Mouse (Mus musculus) embryonic facial prominence, embryonic 10.5 days (tissue): Measurements from ENCODE around the gene Nrxn1. TPM values are rescaled to one million over a fixed set of nuclear protein-coding genes. Genes with fewer than 3 reads are reported as not detected.

Source experiments
- DNase-seq: peaks from one replicate; pipeline ENCODE4 v3.0.0-alpha.2; 2017; ENCODE audit warnings: low spot score
- H3K27ac ChIP-seq: fragments of 300-500 bp; sonication (generic); replicated peaks from 2 replicates; pipeline ENCODE4 v1.5.1; 2016; ENCODE audit warnings: mild to moderate bottlenecking
- H3K27me3 ChIP-seq: fragments of 300-500 bp; sonication (generic); replicated peaks from 2 replicates; pipeline ENCODE4 v1.6.1; 2016; ENCODE audit warnings: low read depth, mild to moderate bottlenecking; ENCODE audit not compliant: poor library complexity, severe bottlenecking
- H3K36me3 ChIP-seq: fragments of 300-500 bp; sonication (generic); replicated peaks from 2 replicates; pipeline ENCODE4 v1.6.1; 2016; ENCODE audit warnings: mild to moderate bottlenecking, moderate library complexity
- H3K4me1 ChIP-seq: fragments of 300-500 bp; sonication (generic); 2 replicates; pipeline ENCODE4 v1.6.1; 2016
- H3K4me3 ChIP-seq: fragments of 300-500 bp; sonication (generic); 2 replicates; pipeline ENCODE4 v1.5.1; 2016; ENCODE audit warnings: mild to moderate bottlenecking, moderate library complexity
- H3K9me3 ChIP-seq: fragments of 300-500 bp; sonication (generic); 2 replicates; pipeline ENCODE4 v1.6.1; 2016; ENCODE audit warnings: mild to moderate bottlenecking
- WGBS: fragments of 180-500 bp; shearing (Covaris S2); methylation state at CpG from one replicate; pipeline ENCODE4 v1.1.7; 2016; 5-methylcytosine and 5-hydroxymethylcytosine counted together
- polyA plus RNA-seq: library from polyadenylated mRNA; unstranded; fragments of >200 nt; fragmentation: Nextera tagmentation; extraction: Ambion mirVana; gene quantifications from 2 replicates; pipeline ENCODE4 v1.2.1, GENCODE M21; 2016

Gene Nrxn1
- polyA plus RNA-seq, 1 experiment from 2014 or later, result 4.1 TPM

DNA sequence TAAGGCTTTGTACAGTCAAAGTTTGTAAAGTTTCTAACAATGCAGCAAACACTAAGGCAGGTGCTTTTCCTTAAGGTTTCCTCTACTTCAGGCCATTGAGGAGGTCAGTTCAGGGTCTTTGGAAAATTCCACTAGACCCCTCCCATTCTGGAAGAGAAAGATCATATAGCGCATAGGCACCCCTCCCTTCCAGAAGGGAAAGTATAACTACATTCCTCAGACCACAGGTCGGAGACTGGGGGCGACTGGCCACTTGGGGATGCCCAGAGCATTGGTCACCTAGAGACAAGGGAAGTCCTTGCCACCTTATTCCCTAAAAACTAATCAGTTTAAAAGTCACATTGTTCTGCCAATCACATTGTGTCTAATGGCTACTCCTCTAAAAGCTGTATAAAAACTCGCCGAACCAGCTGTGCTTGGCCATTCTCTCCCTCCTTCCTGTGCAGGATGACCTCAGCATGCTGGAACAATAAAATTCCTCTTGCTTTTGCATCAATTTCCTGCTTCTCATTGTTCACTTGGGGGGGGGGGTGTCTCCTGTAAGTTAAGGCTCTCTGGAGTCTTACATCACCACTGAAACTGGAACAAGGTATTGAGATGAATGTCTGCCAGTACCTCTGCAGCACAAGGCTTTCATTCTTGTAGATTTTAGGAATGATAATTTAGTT, 305.6 kb downstream of the Nrxn1 start:
- DNase-seq, result no peak
- H3K4me3 ChIP-seq, result no peak overlapping the region
- WGBS, result 78% methylated on average over 5 of the region's 5 CpGs
- no peak overlapping the region for H3K27ac ChIP-seq
- H3K9me3 ChIP-seq, result no peaks in the 10 kb centered on the region
- H3K4me1 ChIP-seq, result no peaks in the 10 kb centered on the region
- no peaks in the 10 kb centered on the region for H3K36me3 ChIP-seq
- no peaks in the 10 kb centered on the region for H3K27me3 ChIP-seq

- no peaks in the 10 kb centered on the region for H3K9me3 ChIP-seq
- no peak overlapping the region for H3K27ac ChIP-seq
- 91% methylated on average over 1 of the region's 1 CpGs for WGBS
- DNase-seq, result no peak
- no peaks in the 10 kb centered on the region for H3K27me3 ChIP-seq
- no peak overlapping the region for H3K4me3 ChIP-seq
- H3K4me1 ChIP-seq, result no peaks in the 10 kb centered on the region
- H3K36me3 ChIP-seq, result no peaks in the 10 kb centered on the region
These were observed 312.4 kb downstream of the Nrxn1 start for GRCm38 (mm10) chr17:90780481-90780880.

DNA sequence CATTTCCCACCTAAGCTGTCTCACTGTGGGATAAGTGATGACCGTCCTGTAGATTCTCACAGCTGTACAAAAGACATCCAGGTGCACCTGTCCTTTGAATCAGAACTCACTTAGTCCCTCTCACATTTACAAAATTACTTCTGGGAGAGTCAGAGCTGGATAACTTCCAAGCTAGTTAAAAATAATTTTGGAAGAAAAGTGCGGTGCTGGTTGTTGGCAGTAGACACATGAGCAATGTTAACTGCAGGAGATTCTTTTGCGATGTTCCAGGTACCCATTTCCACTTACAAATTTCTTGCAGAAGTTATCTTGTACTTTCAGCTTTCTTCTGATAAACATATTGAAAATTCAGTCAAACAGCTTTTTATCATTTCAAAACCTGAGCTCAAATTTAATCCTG, 317.5 kb downstream of the Nrxn1 start:
- Histone ChIP-seq H3K27ac (no peak overlapping the region), H3K36me3 (no peaks in the 10 kb centered on the region), H3K4me1 (no peaks in the 10 kb centered on the region), H3K9me3 (no peaks in the 10 kb centered on the region), H3K4me3 (no peak overlapping the region), H3K27me3 (no peaks in the 10 kb centered on the region)
- WGBS, result 87% methylated on average over 3 of the region's 3 CpGs
- DNase-seq, result no peak

DNA sequence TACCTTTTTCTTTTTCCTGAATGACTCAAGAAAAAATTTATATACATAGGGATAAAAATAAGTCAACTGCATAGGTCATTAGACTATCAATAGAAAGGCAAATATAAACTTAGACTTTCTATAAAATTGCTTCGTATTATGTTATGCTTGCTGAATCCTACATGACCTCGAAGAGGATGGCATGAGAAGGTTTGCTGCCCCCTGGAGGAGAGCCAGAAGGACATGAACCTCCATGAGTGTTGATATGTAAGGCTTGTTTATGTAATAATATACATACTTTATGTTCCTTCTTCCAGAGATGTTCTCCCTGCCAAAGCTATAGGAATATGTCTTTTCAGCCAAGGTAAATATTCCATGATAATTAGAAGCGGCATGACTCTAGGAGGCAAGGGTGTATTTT, 319.6 kb downstream of the Nrxn1 start:
- Histone ChIP-seq H3K9me3 (no peaks in the 10 kb centered on the region), H3K27me3 (no peaks in the 10 kb centered on the region), H3K27ac (no peak overlapping the region), H3K4me3 (no peak overlapping the region), H3K4me1 (peaks cover 2% of the 10 kb centered on the region; the same call in 1 of the 2 replicates), H3K36me3 (no peaks in the 10 kb centered on the region)
- 82% methylated on average over 3 of the region's 3 CpGs for WGBS
- DNase-seq, result no peak

- H3K27ac ChIP-seq, result no peak overlapping the region; the same call in 1 of the 2 replicates
- H3K9me3 ChIP-seq, result 0 out of 2 replicates have a peak, but pooled peaks cover 5% of the 10 kb centered on the region
- peak; percentile 17 for DNase-seq
- H3K27me3 ChIP-seq, result no peaks in the 10 kb centered on the region
- H3K36me3 ChIP-seq, result no peaks in the 10 kb centered on the region
- 5% methylated on average over 1 of the region's 1 CpGs for WGBS
- no peak overlapping the region for H3K4me3 ChIP-seq
- peaks cover 4% of the 10 kb centered on the region; the same call in 1 of the 2 replicates for H3K4me1 ChIP-seq
These were observed 324.7 kb downstream of the Nrxn1 start for GRCm38 (mm10) chr17:90768216-90768615.

- Histone ChIP-seq H3K27ac (no peak overlapping the region), H3K4me3 (no peak overlapping the region), H3K4me1 (no peaks in the 10 kb centered on the region), H3K9me3 (no peaks in the 10 kb centered on the region), H3K27me3 (no peaks in the 10 kb centered on the region), H3K36me3 (no peaks in the 10 kb centered on the region)
- WGBS, result 38% methylated on average over 3 of the region's 3 CpGs
- no peak for DNase-seq
These were observed 365.7 kb downstream of the Nrxn1 start for GRCm38 (mm10) chr17:90727124-90727523.

DNA sequence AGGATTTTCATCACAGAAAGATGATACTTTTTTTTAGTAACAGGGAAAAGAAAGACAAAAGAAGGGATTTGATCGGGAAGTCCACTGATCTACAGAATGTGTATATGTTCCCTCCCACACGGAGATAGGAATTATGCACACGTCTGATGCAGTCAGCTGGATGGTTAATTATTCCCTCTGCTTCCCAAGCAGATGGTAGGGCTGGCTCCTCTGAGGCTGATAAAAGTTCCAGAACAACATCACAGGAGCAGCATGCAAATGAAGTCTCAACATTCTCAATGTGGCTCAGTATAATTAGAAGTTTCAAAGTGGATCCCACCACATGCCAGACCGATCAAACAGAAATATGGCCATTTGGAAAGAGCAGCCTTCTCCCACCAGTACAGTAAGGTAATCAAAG, 388.1 kb downstream of the Nrxn1 start:
- Histone ChIP-seq H3K4me3 (no peak overlapping the region), H3K4me1 (no peaks in the 10 kb centered on the region), H3K27me3 (no peaks in the 10 kb centered on the region), H3K36me3 (no peaks in the 10 kb centered on the region), H3K27ac (no peak overlapping the region), H3K9me3 (no peaks in the 10 kb centered on the region)
- DNase-seq, result no peak
- WGBS, result 85% methylated on average over 4 of the region's 4 CpGs

DNA sequence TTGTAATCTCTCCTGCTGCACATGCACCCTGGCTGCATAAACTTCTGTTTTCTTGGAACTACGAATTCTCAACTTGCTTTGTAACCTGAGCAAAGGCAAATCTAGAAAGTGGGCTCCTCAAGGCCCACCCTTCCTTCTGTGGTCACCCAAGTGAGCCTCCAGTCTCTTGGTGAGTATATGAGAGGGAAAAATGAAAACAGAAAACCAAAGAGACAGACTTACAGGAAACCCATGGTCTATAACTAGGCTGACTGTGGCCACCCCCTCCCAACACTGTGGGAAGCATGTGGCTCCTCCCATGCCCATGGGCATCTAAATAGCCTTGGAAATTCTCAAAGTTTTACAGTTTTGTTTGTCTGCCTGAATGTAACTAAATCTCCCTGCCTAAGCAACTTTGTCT, 390.2 kb downstream of the Nrxn1 start:
- Histone ChIP-seq H3K4me3 (no peak overlapping the region), H3K27ac (no peak overlapping the region), H3K4me1 (0 out of 2 replicates have a peak, but pooled peaks cover 2% of the 10 kb centered on the region), H3K9me3 (no peaks in the 10 kb centered on the region), H3K27me3 (no peaks in the 10 kb centered on the region), H3K36me3 (no peaks in the 10 kb centered on the region)
- 78% methylated on average over 1 of the region's 1 CpGs for WGBS
- no peak for DNase-seq

DNA sequence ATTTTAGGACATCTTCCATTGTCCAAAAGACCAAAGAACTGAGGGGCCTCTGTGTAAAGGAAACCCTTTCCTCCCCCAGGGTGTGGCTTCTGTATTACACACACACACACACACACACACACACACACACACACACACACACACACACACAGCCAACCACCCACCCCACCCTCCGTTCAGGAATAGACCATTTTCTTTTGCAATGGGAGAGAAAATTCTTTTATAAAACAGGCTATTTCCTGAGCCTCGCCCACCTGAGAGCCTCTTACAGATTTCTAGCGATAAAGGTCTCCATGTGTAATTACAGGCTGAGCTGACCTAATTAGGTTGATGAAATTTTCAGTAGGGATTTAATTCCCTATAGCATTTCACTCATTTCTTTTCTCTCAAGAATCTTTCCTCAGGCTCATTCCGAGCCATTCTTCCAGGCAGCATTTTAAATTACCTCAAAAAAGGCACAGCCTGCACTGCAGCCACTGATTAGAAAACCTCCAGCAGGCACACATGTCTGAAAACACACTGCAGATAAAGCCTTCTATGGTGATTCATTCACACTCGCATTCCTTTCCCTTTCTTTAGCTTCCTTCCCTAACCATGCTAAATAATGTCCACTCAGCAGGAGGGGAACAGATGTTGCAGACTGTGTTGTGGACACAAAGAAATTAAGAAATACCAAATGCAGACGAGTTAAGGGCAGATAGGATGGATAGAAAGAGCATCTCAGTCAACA, 396.6 kb downstream of the Nrxn1 start:
- H3K4me1 ChIP-seq, result peaks cover 19% of the 10 kb centered on the region
- H3K27ac ChIP-seq, result peak overlapping the region; percentile 48
- H3K9me3 ChIP-seq, result no peaks in the 10 kb centered on the region
- no peaks in the 10 kb centered on the region for H3K36me3 ChIP-seq
- H3K4me3 ChIP-seq, result no peak overlapping the region
- peak; percentile 15 for DNase-seq
- WGBS, result 15% methylated on average over 6 of the region's 6 CpGs
- no peaks in the 10 kb centered on the region for H3K27me3 ChIP-seq

DNA sequence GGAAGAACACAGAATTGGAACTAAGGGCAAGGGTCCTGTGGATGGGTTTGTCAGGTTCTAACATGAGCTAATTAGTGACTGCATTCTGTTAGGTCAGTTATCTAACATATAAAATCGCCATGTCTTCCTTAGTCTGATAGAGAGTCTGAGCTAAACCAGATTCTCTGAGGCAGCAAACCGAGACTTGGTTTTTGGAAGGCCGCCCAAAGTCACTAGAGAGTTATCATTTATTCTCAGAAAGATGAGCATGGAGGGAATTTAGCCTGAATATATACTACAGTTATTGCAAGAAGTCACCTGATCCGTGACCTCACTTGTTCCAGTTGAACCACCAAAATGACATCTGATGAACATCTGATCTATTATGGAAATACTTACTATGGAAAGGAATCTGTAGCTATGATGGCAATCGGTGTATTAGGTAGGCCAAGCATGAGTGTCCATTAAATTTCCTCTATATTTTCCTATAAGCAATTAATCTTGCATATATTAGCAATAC, 397.7 kb downstream of the Nrxn1 start:
- Histone ChIP-seq H3K27ac (no peak overlapping the region), H3K4me1 (peaks cover 19% of the 10 kb centered on the region), H3K4me3 (no peak overlapping the region), H3K27me3 (no peaks in the 10 kb centered on the region), H3K9me3 (no peaks in the 10 kb centered on the region), H3K36me3 (no peaks in the 10 kb centered on the region)
- 92% methylated on average over 5 of the region's 5 CpGs for WGBS
- no peak for DNase-seq

GRCm38 (mm10) chr17:90684172-90684571, 408.7 kb downstream of the Nrxn1 start:
- no peaks in the 10 kb centered on the region for H3K4me1 ChIP-seq
- H3K9me3 ChIP-seq, result no peaks in the 10 kb centered on the region
- H3K36me3 ChIP-seq, result no peaks in the 10 kb centered on the region
- H3K27ac ChIP-seq, result no peak overlapping the region
- no peaks in the 10 kb centered on the region for H3K27me3 ChIP-seq
- no peak for DNase-seq
- no peak overlapping the region for H3K4me3 ChIP-seq

- Histone ChIP-seq H3K36me3 (no peaks in the 10 kb centered on the region), H3K4me3 (no peak overlapping the region), H3K27me3 (no peaks in the 10 kb centered on the region), H3K9me3 (no peaks in the 10 kb centered on the region), H3K4me1 (no peaks in the 10 kb centered on the region), H3K27ac (no peak overlapping the region)
- 84% methylated on average over 1 of the region's 1 CpGs for WGBS
- DNase-seq, result no peak
These were observed 411.9 kb downstream of the Nrxn1 start for GRCm38 (mm10) chr17:90681019-90681418.

DNA sequence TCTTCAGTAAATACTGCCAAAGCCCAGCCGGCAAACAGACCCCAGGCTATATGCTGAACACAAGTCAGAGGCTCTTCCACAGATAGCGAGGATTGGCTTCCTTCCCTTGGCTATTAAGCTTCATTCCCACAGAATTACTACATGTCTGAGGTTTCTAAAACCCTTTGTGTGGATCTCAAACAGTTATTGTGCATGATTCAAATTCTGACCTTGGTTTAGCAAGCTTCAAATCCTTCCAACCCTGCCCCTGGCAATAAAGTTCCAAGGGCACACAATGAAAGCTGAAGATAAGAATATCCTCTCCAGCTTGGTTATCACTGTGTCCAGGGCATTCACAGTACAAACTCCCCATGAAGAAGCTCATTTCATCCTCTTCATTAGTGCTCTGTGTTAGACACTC, 416.2 kb downstream of the Nrxn1 start:
- H3K9me3 ChIP-seq, result no peaks in the 10 kb centered on the region
- 53% methylated on average over 2 of the region's 2 CpGs for WGBS
- no peak overlapping the region for H3K4me3 ChIP-seq
- no peak for DNase-seq
- H3K4me1 ChIP-seq, result no peaks in the 10 kb centered on the region
- H3K27ac ChIP-seq, result no peak overlapping the region
- H3K36me3 ChIP-seq, result no peaks in the 10 kb centered on the region
- no peaks in the 10 kb centered on the region for H3K27me3 ChIP-seq
